Mouse (Mus musculus): Measurements from ENCODE around the gene Gm2042. TPM values are rescaled to one million over a fixed set of nuclear protein-coding genes. Genes with fewer than 3 reads are reported as not detected.
"Not testable (repeated sequence)": the region's sequence is repeated elsewhere in the genome, so short reads cannot be mapped to it uniquely, and the experiment has no call there.

Gene Gm2042
- polyA plus RNA-seq (2011; ENCODE audit: insufficient read length, low read depth, missing spikeins), result not detected in 2 replicates

- not testable (repeated sequence) for H3K4me3 ChIP-seq (ENCODE audit: insufficient read depth, low read length); H3K27ac ChIP-seq (ENCODE audit: insufficient read depth, low read length); H3K4me1 ChIP-seq (ENCODE audit: control insufficient read depth, insufficient read depth, low read length)
Observed at GRCm38 (mm10) chr12:87953780-87954179, at the start of gene Gm2042. Gene Gm2042, plus strand, starts transcription at chr12:87954080.

GRCm38 (mm10) chr12:87919721-87920120 lies 34.2 kb upstream of the Gm2042 start, which contains the start of gene Gm2035:
Gene Gm2035, minus strand, starts transcription at chr12:87919857.
- H3K4me1 ChIP-seq (ENCODE audit: control insufficient read depth, insufficient read depth, low read length); H3K4me3 ChIP-seq (ENCODE audit: insufficient read depth, low read length); H3K27ac ChIP-seq (ENCODE audit: insufficient read depth, low read length): not testable (repeated sequence)

- H3K4me1 ChIP-seq (ENCODE audit: control insufficient read depth, insufficient read depth, low read length); H3K4me3 ChIP-seq (ENCODE audit: insufficient read depth, low read length); H3K27ac ChIP-seq (ENCODE audit: insufficient read depth, low read length): not testable (repeated sequence)
Observed at GRCm38 (mm10) chr12:87984000-87984399, 30.1 kb downstream of the Gm2042 start.

DNA sequence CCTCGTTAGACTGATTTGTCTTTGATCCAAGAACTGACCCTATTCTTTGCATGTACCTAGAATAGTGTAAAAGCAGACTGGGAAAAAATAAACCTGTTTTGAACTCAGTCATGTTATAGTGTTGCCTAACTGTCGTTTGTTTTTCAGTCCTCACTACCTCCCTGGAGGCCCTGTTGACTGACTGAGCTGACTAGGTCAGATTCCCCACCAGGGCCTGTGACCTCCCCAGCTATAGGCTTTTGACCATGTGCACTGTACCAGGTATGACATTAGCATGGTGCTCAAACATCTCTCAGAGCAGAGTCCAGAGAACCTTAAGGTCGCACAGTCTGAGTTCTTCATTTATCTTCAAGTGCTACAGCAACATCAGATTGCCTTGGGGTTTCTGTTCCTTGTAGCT lies 50.2 kb downstream of the Gm2042 start:
- not testable (repeated sequence) for H3K4me3 ChIP-seq (ENCODE audit: insufficient read depth, low read length); H3K4me1 ChIP-seq (ENCODE audit: control insufficient read depth, insufficient read depth, low read length); H3K27ac ChIP-seq (ENCODE audit: insufficient read depth, low read length)

Other genes with a start within 250 kb of the Gm2042 start
- gene Gm21319, start 178.3 kb upstream of the Gm2042 start, polyA plus RNA-seq (2011; ENCODE audit: insufficient read length, low read depth, missing spikeins), result not detected in 2 replicates
- gene Gm21936, start 158.6 kb upstream of the Gm2042 start, polyA plus RNA-seq (2011; ENCODE audit: insufficient read length, low read depth, missing spikeins), result not detected in 2 replicates
- not detected in 2 replicates for gene BB287469, start 137.5 kb upstream of the Gm2042 start, polyA plus RNA-seq (2011; ENCODE audit: insufficient read length, low read depth, missing spikeins)
- gene Gm2001, start 111.7 kb upstream of the Gm2042 start, polyA plus RNA-seq (2011; ENCODE audit: insufficient read length, low read depth, missing spikeins), result not detected in 2 replicates
- gene Gm2016, start 80.0 kb upstream of the Gm2042 start, polyA plus RNA-seq (2011; ENCODE audit: insufficient read length, low read depth, missing spikeins), result not detected in 2 replicates
- gene Gm2022, start 58.7 kb upstream of the Gm2042 start, polyA plus RNA-seq (2011; ENCODE audit: insufficient read length, low read depth, missing spikeins), result not detected in 2 replicates
- gene Gm2035, start 34.2 kb upstream of the Gm2042 start, polyA plus RNA-seq (2011; ENCODE audit: insufficient read length, low read depth, missing spikeins), result not detected in 2 replicates
- not detected in 2 replicates for gene Gm2075, start 57.8 kb downstream of the Gm2042 start, polyA plus RNA-seq (2011; ENCODE audit: insufficient read length, low read depth, missing spikeins)
- not detected in 2 replicates for gene Gm6803, start 64.7 kb downstream of the Gm2042 start, polyA plus RNA-seq (2011; ENCODE audit: insufficient read length, low read depth, missing spikeins)
- gene Gm2056, start 72.9 kb downstream of the Gm2042 start, polyA plus RNA-seq (2011; ENCODE audit: insufficient read length, low read depth, missing spikeins), result not detected in 2 replicates
- gene Gm16368, start 129.6 kb downstream of the Gm2042 start, polyA plus RNA-seq (2011; ENCODE audit: insufficient read length, low read depth, missing spikeins), result not detected in 2 replicates
- not detected in 2 replicates for gene Gm10436, start 228.0 kb downstream of the Gm2042 start, polyA plus RNA-seq (2011; ENCODE audit: insufficient read length, low read depth, missing spikeins)